Mouse (Mus musculus) CH12.LX (cell line): ENCODE measurements around the gene Ggct.
"Not testable (repeated sequence)": the region's sequence is repeated elsewhere in the genome, so short reads cannot be mapped to it uniquely, and the experiment has no call there.

Experiments used
- CTCF ChIP-seq, 2 experiments: IDR thresholded peaks in 1 of 2; conservative IDR thresholded peaks in 1 of 2; 2 replicates each; pipeline ENCODE4 v1.5.1; 2011 to 2012; ENCODE audit warnings: low read depth in 2 of 2, low read length in 2 of 2, improper control_type of control experiment in 1 of 2, inconsistent platforms in 1 of 2, mild to moderate bottlenecking in 1 of 2, moderate library complexity in 1 of 2
- IRF4 ChIP-seq: IDR thresholded peaks from 2 replicates; pipeline ENCODE4 v1.6.1; 2014; ENCODE audit warnings: low read depth, mild to moderate bottlenecking, inconsistent platforms, low read length, improper control_type of control experiment
- MAFK ChIP-seq: IDR thresholded peaks from 2 replicates; pipeline ENCODE4 v1.6.1; 2011; ENCODE audit warnings: low read length, improper control_type of control experiment; ENCODE audit not compliant: insufficient replicate concordance
- MAX ChIP-seq: IDR thresholded peaks from 2 replicates; pipeline ENCODE4 v1.6.1; 2011; ENCODE audit warnings: low read length, improper control_type of control experiment
- NRF1 ChIP-seq: IDR thresholded peaks from 2 replicates; pipeline ENCODE4 v1.6.1; 2014; ENCODE audit warnings: low read depth, mild to moderate bottlenecking, inconsistent platforms, low read length, improper control_type of control experiment, moderate library complexity
- POLR2A ChIP-seq: IDR thresholded peaks from 2 replicates; pipeline ENCODE4 v1.6.1; 2011; ENCODE audit warnings: low read depth, mild to moderate bottlenecking, improper control_type of control experiment, low read length
- POLR2AphosphoS2 ChIP-seq: IDR thresholded peaks from 2 replicates; pipeline ENCODE4 v1.6.1; 2011; ENCODE audit warnings: low read depth, low read length, improper control_type of control experiment
- RCOR1 ChIP-seq: conservative IDR thresholded peaks from 2 replicates; pipeline ENCODE4 v1.6.1; 2012; ENCODE audit warnings: low read depth, mild to moderate bottlenecking, inconsistent platforms, low read length, improper control_type of control experiment
- TCF12 ChIP-seq: IDR thresholded peaks from 2 replicates; pipeline ENCODE4 v1.6.1; 2014; ENCODE audit warnings: low read depth, mild to moderate bottlenecking, inconsistent platforms, low read length, improper control_type of control experiment

- not testable (repeated sequence) for TF ChIP-seq IRF4; TCF12; MAFK; CTCF (conservative IDR thresholded peaks at IDR 0.05 in 1 of 2, IDR thresholded peaks at IDR 0.05 in 1 of 2; ENCODE audit: low read depth in 2 of 2, low read length in 2 of 2); POLR2A; POLR2AphosphoS2; NRF1; MAX; RCOR1
These were observed 39.4 kb downstream of the Ggct start for GRCm38 (mm10) chr6:54953399-54953798.
